Mouse (Mus musculus): ENCODE measurements at regions not wholly inside any gene's neighbourhood (a gene's known extent, or its start where the extent isn't known, plus 50 kb on each side); places are given as distances from the start of the nearest gene placed in this dataset.
A peak's percentile ranks its signal among the peaks of the same experiment; 100 is the strongest.

GRCm38 (mm10) chr14:47795062-47795461 is 146.8 kb downstream of the Ktn1 start:
- DNase-seq = no peak

- no peak for DNase-seq
Observed at GRCm38 (mm10) chr14:47798203-47798602, 150.0 kb downstream of the Ktn1 start.

GRCm38 (mm10) chr14:47799564-47799963 is 151.3 kb downstream of the Ktn1 start:
- peak; percentile 77 for DNase-seq

DNA sequence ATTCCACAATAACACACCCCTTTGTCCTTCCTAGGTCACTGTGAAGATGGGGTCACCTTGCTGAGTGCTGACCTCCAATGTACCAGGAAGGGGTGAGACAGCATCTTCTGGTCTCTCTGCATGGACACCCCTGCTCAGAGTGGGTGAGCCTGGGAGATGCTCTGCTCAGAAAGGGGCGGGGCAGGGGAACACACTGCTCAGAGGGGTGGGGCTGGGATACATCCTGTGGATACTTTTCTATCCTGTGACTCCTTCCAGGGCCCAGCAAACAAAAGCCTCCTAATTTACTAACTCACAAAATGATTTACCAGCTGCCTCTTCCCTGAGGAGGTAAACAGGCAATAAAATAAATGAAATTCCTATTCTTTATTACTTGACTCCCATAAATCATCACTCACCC is 157.0 kb downstream of the Ktn1 start:
- DNase-seq = no peak

- DNase-seq = no peak
Observed at GRCm38 (mm10) chr14:47805771-47806535, 157.7 kb downstream of the Ktn1 start.

GRCm38 (mm10) chr14:47808097-47808910 is 160.1 kb downstream of the Ktn1 start:
- DNase-seq = no peak

DNA sequence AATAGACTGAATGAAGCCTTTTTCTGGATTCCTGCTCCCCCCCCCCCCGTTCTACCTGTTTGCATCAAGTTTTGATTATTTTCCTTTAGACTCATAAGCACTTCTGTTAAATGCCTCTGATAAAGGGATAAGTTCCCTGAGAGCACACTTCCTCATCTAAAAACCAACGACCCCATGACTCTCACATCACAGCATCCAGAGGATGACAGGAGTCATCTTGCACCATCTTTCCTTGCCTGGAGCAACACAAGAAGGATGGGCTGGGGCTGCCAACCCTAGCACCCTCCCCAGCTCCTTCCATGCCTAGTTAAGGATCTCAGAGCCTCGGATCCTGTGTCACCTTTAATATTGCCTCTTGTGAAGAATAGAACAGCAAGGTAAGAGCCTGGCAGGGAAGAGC is 170.0 kb downstream of the Ktn1 start:
- no peak for DNase-seq

DNA sequence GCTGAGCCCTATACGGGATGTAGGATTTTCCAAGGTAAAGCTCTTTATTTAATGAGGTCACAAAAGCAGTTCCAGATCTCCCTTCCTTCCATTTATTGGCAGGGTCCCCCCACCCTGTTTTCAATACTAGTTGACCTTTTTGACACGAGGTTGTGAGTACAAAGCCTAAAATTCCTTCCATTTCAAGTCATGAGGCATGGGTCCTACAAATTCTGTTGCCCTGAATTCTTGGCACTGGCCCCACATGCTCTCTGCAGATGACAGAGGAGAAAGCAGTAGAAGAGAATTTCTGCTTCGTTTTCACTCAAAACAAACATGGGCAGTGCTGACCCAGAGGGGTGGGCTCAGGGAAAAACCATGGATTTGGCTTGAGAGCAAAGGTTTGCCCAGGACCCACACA is 170.4 kb downstream of the Ktn1 start:
- peak; percentile 42 for DNase-seq

- DNase-seq = no peak
Observed at GRCm38 (mm10) chr14:47820571-47821143, 172.4 kb downstream of the Ktn1 start.

DNA sequence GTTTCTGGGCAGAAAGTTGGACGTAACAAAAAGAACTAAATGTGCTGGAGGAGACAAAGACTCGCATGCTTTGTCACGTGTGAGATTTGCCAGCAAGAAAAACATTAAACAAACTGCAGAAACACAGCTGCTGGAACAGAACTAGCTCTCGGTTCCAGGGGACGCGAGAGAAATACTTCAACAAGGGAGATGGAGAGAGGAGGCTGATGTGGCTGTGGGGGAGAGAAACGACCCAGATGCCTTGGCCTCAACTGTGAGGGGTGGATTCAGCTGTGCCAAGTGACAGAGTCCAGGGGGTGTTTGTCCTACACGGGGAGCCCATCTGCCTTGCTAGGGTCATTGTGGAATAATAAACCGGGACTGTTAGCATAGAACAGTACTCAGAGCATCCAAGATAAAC is 174.9 kb downstream of the Ktn1 start:
- DNase-seq = peak; percentile 19

GRCm38 (mm10) chr14:47823696-47824095 is 175.4 kb downstream of the Ktn1 start:
- DNase-seq = no peak

DNA sequence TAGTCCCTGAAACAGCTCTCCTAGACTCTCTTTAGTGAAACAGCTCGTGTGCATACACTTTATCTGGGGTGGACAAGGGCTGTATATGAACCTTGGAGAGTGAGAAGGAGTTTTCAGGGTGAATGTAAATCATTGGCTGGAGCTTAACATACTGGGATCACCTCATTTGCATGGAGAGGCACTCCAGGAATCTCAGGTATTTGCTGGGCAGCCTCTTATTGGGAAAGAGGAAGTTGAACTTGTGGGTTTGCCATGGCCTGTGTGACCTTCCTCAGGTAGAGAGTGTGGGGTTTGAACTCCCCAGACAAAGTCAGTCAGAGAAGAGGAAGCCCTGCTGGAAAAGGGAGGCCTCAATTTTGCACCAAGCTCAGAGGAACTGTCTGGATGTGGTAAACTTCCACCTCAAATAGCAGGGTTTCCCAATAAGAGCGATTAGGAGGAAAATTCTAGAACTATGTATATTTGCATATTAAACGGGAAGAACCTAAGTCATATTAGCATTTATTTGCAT is 177.3 kb downstream of the Ktn1 start:
- DNase-seq = peak; percentile 10

DNA sequence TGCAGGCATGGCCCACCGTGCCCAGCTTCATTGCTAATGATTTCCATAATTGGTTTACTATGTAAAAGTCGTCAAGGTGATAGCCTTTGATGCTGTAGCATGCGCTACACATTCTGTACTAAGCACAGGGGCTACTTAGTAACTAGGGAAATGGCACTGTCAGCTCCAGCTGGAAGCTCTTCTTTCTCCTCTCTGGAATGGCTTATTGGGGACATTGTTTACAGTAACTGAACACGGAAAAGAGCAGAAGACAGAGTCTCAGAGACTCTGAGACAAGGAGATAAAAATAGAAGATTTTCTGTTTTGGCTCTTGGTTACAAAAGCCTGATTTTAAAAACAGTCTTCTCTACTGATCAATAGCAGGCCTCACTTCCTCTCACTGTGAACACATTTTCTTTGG is 178.3 kb downstream of the Ktn1 start:
- DNase-seq = peak; percentile 24

GRCm38 (mm10) chr14:47827623-47828022 is 179.4 kb downstream of the Ktn1 start:
- DNase-seq = peak; percentile 38

- DNase-seq = peak; percentile 6
Observed at GRCm38 (mm10) chr14:47833696-47834095, 185.4 kb downstream of the Ktn1 start.

DNA sequence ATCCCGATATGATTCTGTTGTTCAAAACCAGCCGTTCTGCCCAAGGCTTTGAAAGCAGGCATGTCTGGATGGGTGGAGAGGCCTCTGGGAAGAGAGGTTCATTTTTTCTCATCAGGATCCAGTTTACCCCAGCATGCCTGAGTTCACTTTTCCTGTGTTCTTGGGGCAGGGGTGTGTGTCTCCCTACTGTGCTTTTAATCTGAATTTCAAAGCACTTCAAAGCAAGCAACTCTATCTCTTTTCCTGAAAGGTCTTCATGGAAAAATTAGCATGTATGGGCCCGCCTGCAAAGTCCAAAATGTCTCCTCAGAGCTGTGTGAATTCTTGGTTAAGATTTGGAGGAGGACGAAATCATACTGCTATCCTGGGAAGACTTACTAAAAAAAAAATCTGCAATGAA is 187.2 kb downstream of the Ktn1 start:
- no peak for DNase-seq

DNA sequence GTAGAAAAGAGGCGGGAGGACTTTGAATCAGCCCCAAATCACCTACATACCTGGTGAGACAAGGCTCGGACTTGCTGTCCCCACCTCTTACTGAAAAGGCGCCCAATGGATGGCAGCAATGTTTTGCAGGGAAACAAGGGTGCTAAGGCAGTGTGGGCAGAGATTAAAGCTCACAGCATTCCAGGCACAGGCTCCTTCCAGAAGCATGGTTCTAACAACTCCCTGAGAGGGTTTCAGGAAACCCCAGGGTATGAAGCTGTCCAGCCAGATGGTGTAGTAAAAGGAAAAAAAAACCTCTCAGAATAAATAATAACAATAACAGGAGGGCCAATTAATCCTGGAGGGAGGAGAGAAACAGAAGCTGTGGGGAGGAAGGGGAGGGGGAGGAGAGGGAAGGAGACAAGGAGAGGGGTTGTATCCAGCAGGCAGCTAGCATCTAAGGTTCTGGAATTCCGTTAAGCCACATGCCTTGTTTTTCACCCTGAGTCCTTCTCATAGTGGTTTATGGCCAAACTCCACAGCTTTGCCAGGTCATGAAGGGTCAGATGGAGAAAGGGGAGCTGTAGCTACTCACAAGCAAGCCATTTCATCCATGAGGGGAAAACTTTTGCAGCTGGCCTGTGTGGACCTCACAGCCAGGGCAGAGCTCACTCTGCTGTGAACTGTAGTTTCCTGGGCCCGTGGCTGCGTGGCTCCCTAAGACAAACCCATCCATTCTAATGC is 191.4 kb downstream of the Ktn1 start:
- peak; percentile 27 for DNase-seq

- DNase-seq = peak; percentile 15
Observed at GRCm38 (mm10) chr14:47844366-47844765, 196.1 kb downstream of the Ktn1 start.

DNA sequence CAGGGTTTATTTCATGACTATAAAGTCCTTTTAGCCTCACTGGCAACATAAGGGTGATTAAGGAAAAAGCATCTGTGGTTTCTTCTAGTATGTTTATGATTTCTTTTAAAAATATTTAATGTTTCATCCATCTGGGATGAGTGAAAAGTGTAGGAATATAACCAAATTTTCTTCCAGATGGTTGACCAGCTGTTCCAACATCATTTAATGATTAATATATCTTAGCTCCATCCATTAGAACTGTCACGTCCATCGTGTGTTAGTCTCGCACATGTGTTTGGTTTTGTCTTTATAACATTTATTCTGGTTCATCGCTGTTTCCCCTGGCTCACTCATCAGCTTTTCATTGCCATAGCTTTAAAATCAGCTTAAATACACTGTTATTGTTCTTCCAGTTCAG is 200.6 kb downstream of the Ktn1 start:
- no peak for DNase-seq

DNA sequence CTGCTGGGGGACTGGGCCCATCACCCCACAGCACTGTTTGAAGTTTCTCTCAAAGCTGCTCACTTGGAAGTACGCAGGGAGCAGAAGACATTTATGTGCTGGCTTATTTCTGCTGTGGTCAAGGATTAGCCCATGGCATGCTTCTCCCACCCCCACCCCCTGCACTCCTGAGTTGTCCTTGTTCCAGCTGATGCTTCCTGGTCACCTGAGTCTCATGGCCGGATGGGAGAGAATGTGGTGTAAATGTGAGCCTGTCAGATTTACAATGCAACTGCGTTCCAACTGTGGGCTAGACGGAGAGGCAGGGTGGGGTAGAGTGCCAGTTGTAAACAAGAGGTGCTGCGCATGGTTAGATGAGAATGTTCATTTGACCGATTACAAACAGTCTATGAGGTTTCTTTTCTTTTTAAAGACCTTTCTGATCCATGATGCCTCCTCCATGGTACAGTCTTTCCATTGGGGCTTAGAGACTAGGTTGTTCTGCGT is 208.1 kb downstream of the Ktn1 start:
- no peak for DNase-seq

DNA sequence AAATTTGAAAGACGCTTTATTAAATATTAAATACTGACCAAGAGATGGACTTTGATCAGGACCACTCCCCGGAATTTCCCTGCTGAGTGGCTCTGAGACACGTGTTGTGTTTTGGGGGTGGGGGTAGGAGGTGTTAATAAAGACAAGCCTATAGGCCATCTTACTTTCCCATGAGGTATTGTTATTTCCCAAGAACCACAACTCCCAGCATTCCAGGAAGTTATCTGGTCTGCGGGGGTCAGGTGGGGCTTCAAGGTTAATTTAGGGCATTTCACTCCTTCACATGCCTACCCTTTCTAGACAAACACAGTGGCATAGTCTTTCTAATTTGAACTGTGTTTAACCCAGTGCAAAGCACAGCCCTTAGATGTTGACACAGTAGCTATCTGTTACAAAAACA is 209.0 kb downstream of the Ktn1 start:
- DNase-seq = no peak

GRCm38 (mm10) chr14:47857731-47858556 is 209.7 kb downstream of the Ktn1 start:
- DNase-seq = no peak

Data from lung, postnatal 36 days (tissue).